Mouse (Mus musculus): Measurements from ENCODE around the gene Ap4m1.
"Not testable (repeated sequence)": the region's sequence is repeated elsewhere in the genome, so short reads cannot be mapped to it uniquely, and the experiment has no call there.

Gene Ap4m1

GRCm38 (mm10) chr5:138199576-138199975, 27.8 kb downstream of the Ap4m1 start:
- no peak for DNase-seq

- DNase-seq = no peak
Measured at GRCm38 (mm10) chr5:138202086-138202485, 30.3 kb downstream of the Ap4m1 start.

- DNase-seq = no peak
Measured at GRCm38 (mm10) chr5:138207253-138207652, 35.5 kb downstream of the Ap4m1 start.

GRCm38 (mm10) chr5:138207873-138208272, 36.1 kb downstream of the Ap4m1 start:
- no peak for DNase-seq

GRCm38 (mm10) chr5:138216632-138217031, 44.8 kb downstream of the Ap4m1 start:
- not testable (repeated sequence) for DNase-seq

- no peak for DNase-seq
Measured at GRCm38 (mm10) chr5:138219864-138220263, 48.1 kb downstream of the Ap4m1 start.

GRCm38 (mm10) chr5:138222111-138222510, 50.3 kb downstream of the Ap4m1 start:
- peak; percentile 31 for DNase-seq

- no peak for DNase-seq
Measured at GRCm38 (mm10) chr5:138223287-138223686, 51.5 kb downstream of the Ap4m1 start.

GRCm38 (mm10) chr5:138225700-138226099, 53.9 kb downstream of the Ap4m1 start, which contains the start of gene Nxpe5:
Gene Nxpe5 (plus strand): TSS chr5:138225898.
- no peak for DNase-seq

GRCm38 (mm10) chr5:138226491-138226890, 54.7 kb downstream of the Ap4m1 start:
- DNase-seq = no peak

- DNase-seq = no peak
Measured at GRCm38 (mm10) chr5:138227367-138227766, 55.6 kb downstream of the Ap4m1 start.

GRCm38 (mm10) chr5:138228026-138228425, 56.2 kb downstream of the Ap4m1 start:
- no peak for DNase-seq

- no peak for DNase-seq
Measured at GRCm38 (mm10) chr5:138229511-138229910, 57.7 kb downstream of the Ap4m1 start.
